Mouse (Mus musculus) olfactory bulb, adult 2 months (tissue): ENCODE data around the gene Slc25a47.

ENCODE experiments used
- CTCF ChIP-seq: fragments of 200-500 bp; IDR thresholded peaks from 2 replicates; pipeline ENCODE4 v1.5.1; 2012; ENCODE audit warnings: low read depth, mild to moderate bottlenecking, low read length, moderate library complexity; ENCODE audit not compliant: insufficient read depth
- POLR2A ChIP-seq: fragments of 200-500 bp; IDR thresholded peaks from 2 replicates; pipeline ENCODE4 v1.6.1; 2012; ENCODE audit warnings: mild to moderate bottlenecking, low read depth, low read length, moderate library complexity; ENCODE audit not compliant: insufficient read depth

DNA sequence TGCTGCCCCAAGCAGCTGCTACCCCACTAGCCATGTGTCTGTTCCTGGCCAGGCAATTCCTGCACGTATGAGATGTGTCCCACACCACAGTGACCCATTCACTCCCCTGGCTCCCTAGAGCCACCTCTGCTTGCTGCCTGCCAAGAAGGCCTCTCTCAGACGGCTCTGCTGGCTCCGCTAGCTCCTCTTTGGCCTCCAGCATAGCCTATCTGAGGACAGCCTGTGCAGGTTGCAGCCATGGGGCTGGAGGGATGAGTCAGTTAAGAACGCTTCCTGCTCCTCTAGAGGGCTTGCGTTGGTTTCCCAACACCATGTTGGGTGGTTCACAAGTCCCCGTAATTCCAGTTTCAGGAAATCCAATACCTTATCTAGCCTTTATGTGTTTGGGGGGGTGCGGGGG lies 6.8 kb downstream of the Slc25a47 start:
- TF ChIP-seq POLR2A (no peak), CTCF (no peak)
